Mouse (Mus musculus) C2C12 (cell line): ENCODE measurements at regions not wholly inside any gene's neighbourhood (a gene's known extent, or its start where the extent isn't known, plus 50 kb on each side); places are given as distances from the start of the nearest gene placed in this dataset.

Experiments
- H3K27me3 ChIP-seq: one replicate; pipeline ENCODE4 v1.6.1; 2011; ENCODE audit not compliant: control insufficient read depth, insufficient read depth, insufficient read length
- H3K36me3 ChIP-seq: one replicate; pipeline ENCODE4 v1.6.1; 2011; ENCODE audit not compliant: control insufficient read depth, insufficient read depth
- H3K4me3 ChIP-seq: one replicate; pipeline ENCODE4 v1.5.1; 2011; ENCODE audit warnings: mild to moderate bottlenecking, control low read depth; ENCODE audit not compliant: poor library complexity, insufficient read depth, severe bottlenecking
- H3K79me2 ChIP-seq: one replicate; pipeline ENCODE4 v1.6.1; 2011; ENCODE audit not compliant: control insufficient read depth, insufficient read depth
- H3K79me3 ChIP-seq: one replicate; pipeline ENCODE4 v1.6.1; 2011; ENCODE audit warnings: low read depth, control low read depth
- H3ac ChIP-seq: one replicate; pipeline ENCODE3; 2011; ENCODE audit warnings: low read depth; ENCODE audit not compliant: control insufficient read depth, insufficient read length
- CEBPB ChIP-seq: IDR thresholded peaks from one replicate; pipeline ENCODE4 v1.6.1; 2011; ENCODE audit warnings: low read depth, mild to moderate bottlenecking, control low read depth, moderate library complexity
- CTCF ChIP-seq: IDR thresholded peaks from one replicate; pipeline ENCODE4 v1.5.1; 2011; ENCODE audit not compliant: control insufficient read depth, insufficient read depth, insufficient read length
- FOSL1 ChIP-seq: IDR thresholded peaks from one replicate; pipeline ENCODE4 v1.8.0; 2011; ENCODE audit warnings: mild to moderate bottlenecking, low read length; ENCODE audit not compliant: poor library complexity, insufficient read depth, severe bottlenecking
- MAX ChIP-seq: IDR thresholded peaks from one replicate; pipeline ENCODE4 v1.6.1; 2011; ENCODE audit warnings: mild to moderate bottlenecking, control low read depth
- MYOD1 ChIP-seq: IDR thresholded peaks from one replicate; pipeline ENCODE4 v1.6.1; 2011; ENCODE audit warnings: low read depth; ENCODE audit not compliant: control insufficient read depth, insufficient read length
- MYOG ChIP-seq: IDR thresholded peaks from one replicate; pipeline ENCODE4 v1.6.1; 2011; ENCODE audit not compliant: control insufficient read depth, insufficient read length; ENCODE audit errors: extremely low read depth
- USF1 ChIP-seq: IDR thresholded peaks from one replicate; pipeline ENCODE4 v1.6.1; 2011; ENCODE audit warnings: low read depth, mild to moderate bottlenecking, control low read depth, moderate library complexity

DNA sequence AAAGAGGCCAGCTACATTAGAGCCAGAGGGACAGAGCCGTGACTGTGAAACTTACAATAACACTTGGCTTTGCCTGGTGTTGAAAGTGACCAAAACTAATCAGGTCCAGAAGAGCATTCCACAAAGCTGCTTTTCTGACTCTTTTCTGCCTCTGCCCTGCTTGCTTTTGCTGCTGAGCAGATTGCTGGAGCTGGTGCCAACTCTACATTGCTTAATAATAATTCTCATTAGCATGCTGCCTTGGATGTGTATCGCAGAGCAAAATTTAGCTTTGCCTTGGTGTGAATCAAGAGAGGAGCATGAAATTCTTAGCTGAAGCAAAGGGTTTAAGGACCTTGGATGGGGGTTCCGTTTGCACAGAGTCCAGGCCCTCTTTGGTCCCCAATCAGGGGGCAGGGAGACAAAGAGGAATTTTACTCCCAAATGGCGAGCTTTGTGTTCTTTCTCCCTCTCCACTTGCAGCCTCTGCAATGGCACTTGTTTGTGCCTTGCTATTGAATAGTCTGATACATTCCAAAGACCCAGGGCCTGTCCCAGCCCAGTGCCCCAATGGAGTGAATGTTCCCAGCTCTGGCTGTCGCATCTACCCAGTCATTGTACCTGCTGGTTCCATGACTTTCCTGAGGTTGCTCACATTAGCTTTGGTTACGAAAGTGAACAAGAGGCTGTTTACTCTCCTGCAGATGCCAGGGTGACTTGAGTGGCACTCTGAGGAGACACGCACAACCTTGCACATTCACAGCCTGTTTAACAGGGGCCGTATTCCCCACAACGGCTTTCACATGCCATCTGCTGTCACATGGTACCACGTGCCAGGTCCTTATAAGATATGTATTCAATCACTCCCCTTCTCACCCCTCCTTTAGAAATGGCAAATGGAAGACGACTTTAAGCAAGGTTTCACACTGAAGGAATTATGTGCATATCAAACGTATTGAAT is 76.9 kb upstream of the Rfx3 start:
- H3ac ChIP-seq, result no peak overlapping the region
- no peaks in the 10 kb centered on the region for H3K79me3 ChIP-seq
- TF ChIP-seq FOSL1, result no peak
- no peak for TF ChIP-seq MAX
- no peak for TF ChIP-seq MYOD1
- no peak for TF ChIP-seq MYOG
- no peak for TF ChIP-seq CEBPB
- TF ChIP-seq USF1, result no peak
- TF ChIP-seq CTCF, result no peak
- no peaks in the 10 kb centered on the region for H3K36me3 ChIP-seq
- H3K27me3 ChIP-seq, result no peaks in the 10 kb centered on the region
- no peak overlapping the region for H3K4me3 ChIP-seq
- H3K79me2 ChIP-seq, result no peaks in the 10 kb centered on the region

- Histone ChIP-seq H3K36me3 (no peaks in the 10 kb centered on the region), H3K4me3 (no peak overlapping the region), H3K79me3 (no peaks in the 10 kb centered on the region), H3ac (no peak overlapping the region), H3K27me3 (no peaks in the 10 kb centered on the region), H3K79me2 (no peaks in the 10 kb centered on the region)
- TF ChIP-seq CEBPB (no peak), CTCF (no peak), MAX (no peak), USF1 (no peak)
Measured at GRCm38 (mm10) chr19:28070386-28070785, 59.4 kb upstream of the Rfx3 start.
